Mouse (Mus musculus) limb, embryonic 15.5 days (tissue): Measurements from ENCODE around the gene Ptprg. TPM values are rescaled to one million over a fixed set of nuclear protein-coding genes. Genes with fewer than 3 reads are reported as not detected.

ENCODE experiments used
- ATAC-seq: fragments of 200-750 bp; cut with Nextera tagmentation; 2 replicates; pipeline ENCODE4 v1.8.0; 2017; ENCODE audit warnings: low read depth, moderate TSS enrichment; ENCODE audit not compliant: insufficient number of reproducible peaks, low FRiP score, low TSS enrichment
- H3K27ac ChIP-seq: fragments of 300-500 bp; sonication (generic); 2 replicates; pipeline ENCODE4 v1.5.1; 2015; ENCODE audit warnings: moderate library complexity, mild to moderate bottlenecking, inconsistent platforms
- H3K27me3 ChIP-seq: fragments of 300-500 bp; sonication (generic); 2 replicates; pipeline ENCODE4 v1.6.1; 2015; ENCODE audit warnings: inconsistent platforms
- H3K36me3 ChIP-seq: fragments of 300-500 bp; sonication (generic); 2 replicates; pipeline ENCODE4 v1.6.1; 2015; ENCODE audit warnings: inconsistent platforms
- H3K4me1 ChIP-seq: fragments of 300-500 bp; sonication (generic); 2 replicates; pipeline ENCODE4 v1.6.1; 2015; ENCODE audit warnings: inconsistent platforms
- H3K4me2 ChIP-seq: fragments of 300-500 bp; sonication (generic); 2 replicates; pipeline ENCODE4 v1.6.1; 2015; ENCODE audit warnings: mild to moderate bottlenecking, inconsistent platforms
- H3K4me3 ChIP-seq: fragments of 300-500 bp; sonication (generic); 2 replicates; pipeline ENCODE4 v1.5.1; 2015; ENCODE audit warnings: mild to moderate bottlenecking, inconsistent platforms
- H3K9ac ChIP-seq: fragments of 300-500 bp; sonication (generic); 2 replicates; pipeline ENCODE4 v1.6.1; 2015; ENCODE audit warnings: inconsistent platforms
- H3K9me3 ChIP-seq: fragments of 300-500 bp; sonication (generic); 2 replicates; pipeline ENCODE4 v1.6.1; 2016; ENCODE audit warnings: inconsistent platforms
- WGBS: fragments of 180-500 bp; shearing (Covaris S2); methylation state at CpG from one replicate; pipeline ENCODE4 v1.1.7; 2015; 5-methylcytosine and 5-hydroxymethylcytosine counted together
- polyA plus RNA-seq: library from polyadenylated mRNA; unstranded; fragments of >200 nt; fragmentation: Nextera tagmentation; extraction: Ambion mirVana; gene quantifications from 2 replicates; pipeline ENCODE4 v1.2.1, GENCODE M21; 2015

Ptprg gene
- polyA plus RNA-seq, 1 experiment from 2014 or later, result 27.3 TPM

DNA sequence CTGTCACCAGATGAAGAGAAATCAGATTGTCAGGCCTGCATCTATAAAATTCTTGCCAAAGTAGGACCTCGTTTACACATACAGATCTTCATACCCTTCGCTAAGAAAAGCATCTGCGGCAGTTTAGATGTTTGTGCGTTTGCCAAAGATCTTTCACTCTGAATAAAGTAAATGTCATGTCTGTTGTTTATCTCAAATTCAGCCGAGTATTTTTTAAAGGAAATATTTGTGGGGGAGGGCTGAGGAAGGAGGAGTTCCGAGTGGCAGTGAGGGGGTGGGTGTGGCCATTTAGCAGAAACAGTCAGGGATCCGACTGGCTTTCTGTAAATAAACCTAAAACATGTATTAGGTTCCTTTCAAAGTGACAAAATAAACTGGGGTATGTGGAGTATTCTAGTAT lies 645.4 kb downstream of the Ptprg start:
- Histone ChIP-seq H3K27ac (no peak overlapping the region), H3K4me2 (no peak overlapping the region), H3K4me3 (no peak overlapping the region), H3K9ac (no peak overlapping the region), H3K36me3 (no peaks in the 10 kb centered on the region), H3K4me1 (no peaks in the 10 kb centered on the region), H3K27me3 (no peaks in the 10 kb centered on the region), H3K9me3 (no peaks in the 10 kb centered on the region)
- ATAC-seq, result no peak
- 46% methylated on average over 7 of the region's 7 CpGs for WGBS

DNA sequence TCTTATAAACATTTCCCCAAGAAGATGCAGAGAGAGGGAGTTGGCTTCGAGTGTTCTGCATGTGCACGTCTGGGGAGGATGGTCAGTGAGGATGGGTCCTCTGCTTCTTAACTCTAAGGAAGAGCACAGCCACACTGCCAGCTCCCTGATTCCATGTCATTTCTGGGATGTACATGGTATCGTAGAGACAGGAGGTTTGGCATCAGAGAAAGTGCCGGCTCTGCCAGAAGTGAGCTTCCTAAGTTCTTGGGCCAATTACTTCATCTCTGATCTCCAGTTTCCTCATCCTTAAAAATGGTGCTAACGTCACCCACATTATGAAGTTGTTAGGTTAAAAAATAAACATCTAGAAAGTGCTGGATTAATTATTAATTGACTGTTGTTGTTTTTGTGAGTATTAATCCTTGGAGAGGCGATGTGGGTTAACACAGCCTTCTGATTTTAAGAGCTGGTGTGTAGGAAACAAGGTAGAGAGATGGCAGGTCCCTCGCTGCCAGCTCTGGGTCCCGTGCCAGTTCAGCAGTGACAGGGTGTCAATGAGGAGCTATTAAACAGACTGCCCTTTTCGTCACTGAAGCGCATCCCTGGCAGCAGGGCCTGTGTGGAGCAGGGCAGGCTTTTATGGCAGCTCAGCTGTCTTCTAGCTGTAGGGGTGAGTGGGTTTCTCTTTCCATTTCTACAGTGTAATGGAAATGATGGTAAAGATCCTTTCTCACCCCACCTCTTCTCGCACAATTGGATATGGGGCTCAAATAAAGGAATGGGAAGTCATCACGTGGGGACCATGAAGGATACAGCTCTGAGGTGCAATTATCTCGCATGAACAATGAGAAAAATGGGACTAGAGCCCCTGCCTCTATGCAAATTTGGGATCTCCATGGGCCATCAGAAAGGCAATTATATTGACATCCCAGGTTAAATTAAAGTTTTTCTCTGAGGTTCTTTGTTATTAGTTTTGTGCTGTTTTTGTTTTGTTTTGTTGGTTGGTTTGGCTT lies 646.9 kb downstream of the Ptprg start:
- ATAC-seq, result no peak
- 83% methylated on average over 13 of the region's 13 CpGs for WGBS
- H3K4me3 ChIP-seq, result no peak overlapping the region
- no peak overlapping the region for H3K4me2 ChIP-seq
- H3K9me3 ChIP-seq, result no peaks in the 10 kb centered on the region
- H3K27ac ChIP-seq, result no peak overlapping the region
- no peaks in the 10 kb centered on the region for H3K27me3 ChIP-seq
- H3K36me3 ChIP-seq, result no peaks in the 10 kb centered on the region
- H3K4me1 ChIP-seq, result no peaks in the 10 kb centered on the region
- no peak overlapping the region for H3K9ac ChIP-seq

DNA sequence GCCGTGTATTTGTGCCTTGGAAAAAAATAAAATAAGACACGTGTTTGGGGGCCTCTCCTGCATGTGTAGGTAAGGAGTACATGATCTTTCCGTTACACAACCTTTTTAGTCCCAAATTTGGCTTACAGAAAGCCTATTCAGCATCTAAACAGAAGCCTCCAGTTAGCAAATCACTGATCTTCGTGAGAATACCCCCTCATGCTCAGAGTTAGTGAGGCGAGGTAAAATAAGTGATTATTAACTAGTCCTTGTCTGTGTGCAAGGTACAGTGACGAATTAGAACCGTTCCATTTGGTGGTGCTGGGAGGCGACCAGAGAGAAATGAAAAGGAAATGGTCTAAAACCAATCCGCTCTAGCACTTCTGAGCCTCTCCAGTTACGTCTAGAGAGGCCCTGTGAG lies 648.9 kb downstream of the Ptprg start:
- Histone ChIP-seq H3K27ac (no peak overlapping the region), H3K4me2 (no peak overlapping the region), H3K4me3 (no peak overlapping the region), H3K9ac (no peak overlapping the region), H3K4me1 (no peaks in the 10 kb centered on the region), H3K9me3 (no peaks in the 10 kb centered on the region), H3K27me3 (no peaks in the 10 kb centered on the region), H3K36me3 (no peaks in the 10 kb centered on the region)
- no peak for ATAC-seq
- 74% methylated on average over 10 of the region's 10 CpGs for WGBS

DNA sequence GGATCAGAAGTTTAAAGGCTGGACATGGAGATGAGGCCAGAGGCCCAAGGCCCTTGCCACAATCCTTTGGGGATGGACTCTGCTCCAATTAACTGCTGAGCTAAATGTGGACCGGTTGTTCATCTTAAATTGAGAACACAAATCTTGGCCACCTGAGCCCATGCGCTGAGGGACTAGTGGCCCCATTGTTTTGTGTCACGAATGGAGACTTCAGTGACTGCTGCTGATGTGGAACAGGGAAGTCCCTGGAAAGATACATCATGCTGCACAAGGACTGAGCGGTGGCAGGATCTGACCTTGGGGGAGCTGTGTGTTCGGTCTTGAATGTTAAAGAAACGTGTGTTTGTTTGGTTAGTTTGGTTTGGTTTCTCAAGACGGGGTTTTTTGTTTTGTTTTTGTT lies 649.7 kb downstream of the Ptprg start:
- 86% methylated on average over 7 of the region's 7 CpGs for WGBS
- ATAC-seq, result no peak
- H3K36me3 ChIP-seq, result no peaks in the 10 kb centered on the region
- H3K4me2 ChIP-seq, result no peak overlapping the region
- no peaks in the 10 kb centered on the region for H3K27me3 ChIP-seq
- no peak overlapping the region for H3K4me3 ChIP-seq
- no peaks in the 10 kb centered on the region for H3K4me1 ChIP-seq
- no peaks in the 10 kb centered on the region for H3K9me3 ChIP-seq
- H3K27ac ChIP-seq, result no peak overlapping the region
- H3K9ac ChIP-seq, result no peak overlapping the region

DNA sequence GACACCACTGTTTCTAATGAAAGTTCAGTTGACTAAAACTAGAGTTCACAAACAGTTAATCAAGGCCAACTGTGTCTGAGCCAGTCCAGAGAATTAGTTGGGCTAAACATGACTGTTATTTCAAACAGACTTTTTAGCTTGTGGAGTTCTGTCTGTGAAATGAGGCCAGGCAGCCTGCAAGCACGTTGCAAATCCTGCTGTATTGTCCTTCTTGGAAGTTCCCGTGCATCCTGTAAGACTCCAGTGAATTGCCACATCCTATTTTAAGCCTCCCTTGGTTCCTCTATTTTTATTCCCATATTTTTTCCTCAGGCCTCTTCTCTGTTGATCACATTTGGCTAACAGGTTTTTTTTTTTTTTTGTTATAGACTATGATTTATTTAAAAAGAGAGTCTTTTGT lies 652.8 kb downstream of the Ptprg start:
- WGBS, result 61% methylated on average over 2 of the region's 2 CpGs
- no peak overlapping the region for H3K4me3 ChIP-seq
- H3K9me3 ChIP-seq, result no peaks in the 10 kb centered on the region
- no peak for ATAC-seq
- H3K4me1 ChIP-seq, result no peaks in the 10 kb centered on the region
- H3K9ac ChIP-seq, result no peak overlapping the region
- no peak overlapping the region for H3K4me2 ChIP-seq
- 0 out of 2 replicates have a peak, but pooled peaks cover 2% of the 10 kb centered on the region for H3K36me3 ChIP-seq
- H3K27me3 ChIP-seq, result no peaks in the 10 kb centered on the region
- no peak overlapping the region for H3K27ac ChIP-seq

DNA sequence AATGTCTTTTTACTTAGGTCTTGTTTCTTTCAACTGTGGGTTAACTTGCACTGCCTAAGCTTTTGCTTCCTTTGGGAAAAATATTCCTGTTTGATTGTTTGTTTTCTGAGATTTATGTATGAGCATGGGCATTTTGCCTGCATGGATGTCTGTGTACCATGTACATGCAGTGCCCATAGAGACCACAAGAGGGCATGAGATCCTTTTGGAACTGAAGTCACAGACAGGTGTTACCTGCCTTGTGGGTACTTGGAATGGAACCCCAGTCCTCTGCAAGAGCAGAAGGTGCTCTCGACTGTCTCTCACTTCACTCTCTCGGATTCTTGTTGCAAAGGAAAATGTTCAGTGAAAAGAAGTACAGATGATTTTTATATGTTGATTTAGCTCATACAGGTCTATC lies 655.2 kb downstream of the Ptprg start:
- Histone ChIP-seq H3K36me3 (peaks cover 7% of the 10 kb centered on the region; the same call in 1 of the 2 replicates), H3K4me1 (no peaks in the 10 kb centered on the region), H3K9me3 (no peaks in the 10 kb centered on the region), H3K4me2 (no peak overlapping the region), H3K4me3 (no peak overlapping the region), H3K9ac (no peak overlapping the region), H3K27ac (no peak overlapping the region), H3K27me3 (no peaks in the 10 kb centered on the region)
- no peak for ATAC-seq
- WGBS, result 90% methylated on average over 2 of the region's 2 CpGs

DNA sequence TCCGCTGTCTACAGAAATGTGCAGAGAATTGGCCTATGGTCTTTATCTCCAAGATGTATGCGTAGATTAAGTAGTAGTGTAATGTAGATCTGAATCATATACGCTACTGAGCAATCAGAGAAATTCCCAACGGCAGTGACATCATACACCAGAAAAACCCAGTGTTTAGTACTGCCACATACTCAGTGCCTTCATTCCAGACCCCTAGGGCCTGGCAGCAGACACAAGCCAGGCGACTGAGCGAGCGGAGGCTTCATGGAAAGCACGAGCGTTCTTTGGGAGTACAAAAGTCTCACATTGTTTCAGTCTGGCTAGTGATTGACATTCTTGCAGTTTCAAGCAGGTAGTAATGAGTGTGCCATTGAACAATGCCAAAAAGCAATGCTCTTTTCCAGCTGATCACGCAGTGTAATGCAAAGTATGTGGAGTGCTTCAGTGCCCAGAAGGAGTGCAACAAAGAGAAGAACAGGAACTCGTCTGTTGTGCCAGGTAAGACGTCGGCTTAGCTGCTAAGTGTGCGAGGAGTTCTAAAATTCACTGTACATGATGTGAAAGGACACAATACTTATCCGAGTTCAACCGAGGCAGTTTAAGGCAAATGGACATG lies 665.3 kb downstream of the Ptprg start:
- WGBS, result 87% methylated on average over 16 of the region's 16 CpGs
- H3K4me1 ChIP-seq, result no peaks in the 10 kb centered on the region
- H3K27me3 ChIP-seq, result no peaks in the 10 kb centered on the region
- no peak for ATAC-seq
- no peak overlapping the region for H3K27ac ChIP-seq
- H3K4me3 ChIP-seq, result no peak overlapping the region
- H3K4me2 ChIP-seq, result no peak overlapping the region
- H3K36me3 ChIP-seq, result 0 out of 2 replicates have a peak, but pooled peaks cover 5% of the 10 kb centered on the region
- H3K9me3 ChIP-seq, result no peaks in the 10 kb centered on the region
- no peak overlapping the region for H3K9ac ChIP-seq

DNA sequence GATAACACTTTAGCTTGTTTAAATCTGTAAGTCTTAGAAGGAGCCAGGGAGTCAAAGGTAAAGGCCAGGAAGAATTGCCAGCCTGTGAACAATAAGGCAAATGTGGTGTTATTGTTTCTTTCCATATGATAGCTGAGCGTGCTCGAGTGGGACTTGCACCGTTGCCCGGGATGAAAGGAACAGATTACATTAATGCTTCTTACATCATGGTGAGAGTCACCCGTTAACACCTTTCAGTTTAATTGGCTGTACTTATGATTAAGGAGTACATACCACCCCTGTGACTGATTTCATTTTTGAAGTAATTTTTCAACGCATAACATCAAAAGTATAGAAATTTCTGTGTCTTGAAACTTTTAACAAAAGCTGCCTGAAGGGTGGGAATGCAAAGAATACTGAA lies 666.5 kb downstream of the Ptprg start:
- H3K9me3 ChIP-seq, result no peaks in the 10 kb centered on the region
- WGBS, result 52% methylated on average over 6 of the region's 6 CpGs
- no peak overlapping the region for H3K4me3 ChIP-seq
- H3K27ac ChIP-seq, result no peak overlapping the region
- no peak overlapping the region for H3K4me2 ChIP-seq
- 0 out of 2 replicates have a peak, but pooled peaks cover 5% of the 10 kb centered on the region for H3K36me3 ChIP-seq
- no peaks in the 10 kb centered on the region for H3K4me1 ChIP-seq
- H3K9ac ChIP-seq, result no peak overlapping the region
- no peaks in the 10 kb centered on the region for H3K27me3 ChIP-seq
- no peak for ATAC-seq

DNA sequence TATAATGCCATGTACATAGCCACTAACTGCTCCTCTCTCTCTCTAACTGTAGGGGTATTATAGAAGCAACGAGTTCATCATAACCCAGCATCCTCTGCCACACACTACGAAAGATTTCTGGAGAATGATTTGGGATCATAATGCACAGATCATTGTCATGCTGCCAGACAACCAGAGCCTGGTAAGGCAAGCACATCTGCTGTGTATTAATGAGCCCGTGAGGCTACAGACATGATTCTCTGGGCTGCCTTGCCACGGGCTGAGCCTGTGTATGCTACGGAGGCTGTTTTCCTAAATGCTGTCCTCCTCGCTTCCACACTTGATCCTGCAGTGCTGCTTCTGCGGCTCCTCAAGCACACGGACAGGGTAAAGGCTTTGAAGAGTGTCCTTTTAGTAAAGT lies 667.2 kb downstream of the Ptprg start:
- H3K27me3 ChIP-seq, result no peaks in the 10 kb centered on the region
- WGBS, result 52% methylated on average over 8 of the region's 8 CpGs
- no peak overlapping the region for H3K9ac ChIP-seq
- 0 out of 2 replicates have a peak, but pooled peaks cover 5% of the 10 kb centered on the region for H3K36me3 ChIP-seq
- H3K4me2 ChIP-seq, result no peak overlapping the region
- ATAC-seq, result no peak
- no peak overlapping the region for H3K27ac ChIP-seq
- H3K9me3 ChIP-seq, result no peaks in the 10 kb centered on the region
- no peaks in the 10 kb centered on the region for H3K4me1 ChIP-seq
- H3K4me3 ChIP-seq, result no peak overlapping the region

DNA sequence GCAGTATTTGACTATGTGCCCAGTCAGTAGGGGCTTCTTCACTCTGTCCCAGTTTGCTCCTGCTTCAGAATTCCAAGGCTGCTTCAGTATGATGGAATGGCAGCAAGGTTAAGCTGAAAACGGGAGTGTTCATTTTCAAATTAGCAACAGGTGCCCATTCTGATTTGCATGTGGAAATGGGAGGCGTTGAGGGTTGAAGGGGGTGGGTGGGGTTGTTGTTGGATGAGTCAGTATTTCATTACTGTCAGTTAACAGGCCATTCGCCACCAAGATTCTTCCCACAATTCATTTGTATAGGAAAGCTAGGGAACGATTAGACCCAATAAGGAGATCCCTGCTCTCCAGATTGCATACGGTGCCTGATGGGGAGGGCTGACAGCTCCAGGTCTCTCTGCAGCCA lies 668.2 kb downstream of the Ptprg start:
- 72% methylated on average over 5 of the region's 5 CpGs for WGBS
- no peak overlapping the region for H3K4me3 ChIP-seq
- H3K36me3 ChIP-seq, result peaks cover 12% of the 10 kb centered on the region; the same call in 1 of the 2 replicates
- no peak overlapping the region for H3K9ac ChIP-seq
- no peak overlapping the region for H3K4me2 ChIP-seq
- no peak for ATAC-seq
- H3K9me3 ChIP-seq, result no peaks in the 10 kb centered on the region
- no peaks in the 10 kb centered on the region for H3K4me1 ChIP-seq
- no peaks in the 10 kb centered on the region for H3K27me3 ChIP-seq
- H3K27ac ChIP-seq, result no peak overlapping the region

DNA sequence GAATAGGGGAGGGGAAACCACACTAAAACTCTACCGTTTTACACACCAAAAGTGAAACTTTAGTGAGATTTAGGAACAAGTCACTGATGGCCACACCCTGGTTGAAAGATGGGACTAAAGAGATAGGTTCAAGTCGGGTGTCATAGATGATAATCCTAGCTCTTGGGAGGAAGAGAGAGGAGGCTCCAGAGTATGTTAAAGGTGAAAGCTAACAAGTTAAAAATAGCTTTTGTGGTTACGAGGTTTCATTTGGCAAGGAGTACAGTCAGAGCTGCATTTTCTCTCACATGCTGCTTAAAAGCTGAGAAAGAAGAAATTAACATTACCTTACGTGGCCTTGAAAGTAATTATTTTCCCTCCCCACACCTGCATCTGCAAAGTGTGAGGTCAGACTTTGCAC lies 690.4 kb downstream of the Ptprg start:
- Histone ChIP-seq H3K9ac (no peak overlapping the region), H3K4me1 (no peaks in the 10 kb centered on the region), H3K27ac (no peak overlapping the region), H3K4me2 (no peak overlapping the region), H3K36me3 (no peaks in the 10 kb centered on the region), H3K4me3 (no peak overlapping the region), H3K27me3 (no peaks in the 10 kb centered on the region), H3K9me3 (no peaks in the 10 kb centered on the region)
- 63% methylated on average over 4 of the region's 4 CpGs for WGBS
- no peak for ATAC-seq

DNA sequence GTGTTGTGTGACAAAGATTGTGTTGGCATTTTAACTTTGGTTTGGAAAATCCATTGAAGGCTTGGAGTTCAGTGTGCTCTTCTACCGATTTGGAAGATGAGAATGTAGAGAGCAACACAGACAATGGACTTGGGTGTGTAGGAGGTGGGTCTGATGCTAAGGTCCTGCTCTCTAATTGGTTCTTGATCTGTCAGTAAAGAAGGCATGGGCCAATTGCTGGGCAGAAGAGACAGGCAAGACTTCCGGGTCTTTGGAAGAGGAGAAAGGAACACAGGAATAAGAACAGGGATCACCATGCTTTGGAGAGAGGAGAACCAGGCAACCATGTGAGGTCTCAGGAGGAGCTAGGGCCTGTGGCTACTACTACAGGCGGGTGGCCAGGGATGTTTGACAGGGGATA lies 722.7 kb downstream of the Ptprg start:
- no peaks in the 10 kb centered on the region for H3K9me3 ChIP-seq
- H3K27me3 ChIP-seq, result no peaks in the 10 kb centered on the region
- H3K9ac ChIP-seq, result no peak overlapping the region
- no peak for ATAC-seq
- H3K4me1 ChIP-seq, result no peaks in the 10 kb centered on the region
- H3K4me3 ChIP-seq, result no peak overlapping the region
- no peak overlapping the region for H3K4me2 ChIP-seq
- H3K36me3 ChIP-seq, result no peaks in the 10 kb centered on the region
- no peak overlapping the region for H3K27ac ChIP-seq
- 64% methylated on average over 3 of the region's 3 CpGs for WGBS
